Mouse (Mus musculus): ENCODE results near the gene Ttc30a1.

Ttc30a1 gene

DNA sequence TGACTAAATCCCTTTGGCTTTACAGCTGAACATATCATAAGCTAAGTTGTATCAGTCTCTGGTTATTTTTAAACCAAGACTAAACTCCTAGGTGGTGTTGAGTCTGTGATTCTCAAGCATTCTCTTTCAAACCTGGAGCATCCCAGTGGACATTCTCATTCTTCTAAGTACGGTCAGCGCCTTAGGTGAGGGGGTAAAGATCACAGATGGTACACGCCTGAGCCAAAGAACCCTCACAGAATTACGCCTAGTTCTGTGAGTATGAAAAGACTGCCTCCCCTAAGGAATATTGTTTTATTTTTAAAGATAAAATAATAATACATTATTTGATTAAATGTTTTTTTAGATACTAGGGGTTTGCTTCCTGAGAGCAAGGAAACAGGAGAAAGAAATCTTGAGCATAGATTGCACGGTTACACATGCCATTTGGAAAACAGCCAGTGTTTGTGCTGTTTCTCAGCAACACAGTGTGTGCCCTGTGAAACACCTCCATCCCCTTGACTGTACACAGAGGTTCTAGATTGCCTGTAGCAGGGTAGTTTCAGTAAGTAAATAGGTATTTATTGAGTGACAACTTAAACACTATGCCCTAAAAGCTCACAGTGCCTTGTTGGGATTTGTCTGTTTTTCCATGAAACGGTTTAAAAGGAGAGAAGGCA lies 51.9 kb downstream of the Ttc30a1 start:
- DNase-seq, result no peak

DNA sequence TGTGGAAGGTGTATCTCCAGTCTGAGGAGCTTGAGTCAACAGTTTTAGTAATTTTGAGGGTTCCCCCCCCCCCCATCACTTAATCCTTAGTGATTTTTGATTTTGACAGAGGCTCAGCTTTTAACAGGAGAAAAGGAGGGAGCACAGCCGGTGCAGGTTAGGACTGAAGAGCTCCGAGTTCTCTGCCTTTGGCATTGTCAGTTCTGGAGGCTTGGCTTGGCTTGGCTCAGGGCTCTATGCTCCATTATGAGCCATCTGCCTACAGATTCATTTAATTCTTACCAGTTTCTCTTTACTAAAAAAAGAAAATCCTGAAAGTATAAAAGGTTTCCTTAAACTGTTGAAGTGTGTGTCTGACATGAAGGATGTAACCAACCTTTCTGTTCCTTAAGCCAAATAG lies 52.6 kb downstream of the Ttc30a1 start:
- no peak for DNase-seq

Data from lung, postnatal 4 days (tissue).